Mouse (Mus musculus) intestine, postnatal 0 days (tissue): Measurements from ENCODE around the gene Rreb1. TPM values are rescaled to one million over a fixed set of nuclear protein-coding genes. Genes with fewer than 3 reads are reported as not detected.

Source experiments
- ATAC-seq: fragments of 200-750 bp; cut with Nextera tagmentation; 2 replicates; pipeline ENCODE4 v1.8.0; 2017; ENCODE audit warnings: mild to moderate bottlenecking, moderate TSS enrichment, moderate library complexity
- H3K27ac ChIP-seq: fragments of 300-500 bp; sonication (generic); 2 replicates; pipeline ENCODE4 v1.5.1; 2014; ENCODE audit warnings: mild to moderate bottlenecking, low read depth, low read length, moderate library complexity
- H3K27me3 ChIP-seq: fragments of 300-500 bp; sonication (generic); replicated peaks from 2 replicates; pipeline ENCODE4 v1.6.1; 2014; ENCODE audit warnings: low read length, mixed read lengths; ENCODE audit not compliant: control insufficient read depth, insufficient read depth
- H3K36me3 ChIP-seq: fragments of 300-500 bp; sonication (generic); 2 replicates; pipeline ENCODE4 v1.6.1; 2014; ENCODE audit warnings: mild to moderate bottlenecking, moderate library complexity; ENCODE audit not compliant: control insufficient read depth, insufficient read depth
- H3K4me1 ChIP-seq: fragments of 300-500 bp; sonication (generic); replicated peaks from 2 replicates; pipeline ENCODE4 v1.6.1; 2014; ENCODE audit warnings: antibody characterized with exemption, low read length, mixed read lengths; ENCODE audit not compliant: control insufficient read depth, insufficient read depth
- H3K4me2 ChIP-seq: fragments of 300-500 bp; sonication (generic); replicated peaks from 2 replicates; pipeline ENCODE4 v1.6.1; 2014; ENCODE audit warnings: low read depth, mild to moderate bottlenecking, moderate library complexity
- H3K4me3 ChIP-seq: fragments of 300-500 bp; sonication (generic); 2 replicates; pipeline ENCODE4 v1.5.1; 2014; ENCODE audit warnings: low read depth, low read length
- H3K9ac ChIP-seq: fragments of 300-500 bp; sonication (generic); 2 replicates; pipeline ENCODE4 v1.6.1; 2014; ENCODE audit warnings: mild to moderate bottlenecking, low read depth, low read length
- H3K9me3 ChIP-seq: fragments of 300-500 bp; sonication (generic); 2 replicates; pipeline ENCODE4 v1.6.1; 2016; ENCODE audit warnings: mixed run types; ENCODE audit not compliant: control insufficient read depth
- CTCF ChIP-seq: sonication (generic); IDR thresholded peaks from 2 replicates; pipeline ENCODE4 v1.5.1; 2016; ENCODE audit warnings: low read depth, mild to moderate bottlenecking, control low read depth, antibody characterized with exemption, moderate library complexity
- WGBS: fragments of 180-500 bp; shearing (Covaris S2); extraction: QIAGEN DNeasy Blood & Tissue Kit; methylation state at CpG from one replicate; pipeline ENCODE4 v1.1.7; 2014; 5-methylcytosine and 5-hydroxymethylcytosine counted together
- polyA plus RNA-seq: library from polyadenylated mRNA; unstranded; fragments of >200 nt; fragmentation: Nextera tagmentation; extraction: Ambion mirVana; gene quantifications from 2 replicates; pipeline ENCODE4 v1.2.1, GENCODE M21; 2015

The Rreb1 gene
- polyA plus RNA-seq, 1 experiment from 2014 or later = 10.6 TPM

DNA sequence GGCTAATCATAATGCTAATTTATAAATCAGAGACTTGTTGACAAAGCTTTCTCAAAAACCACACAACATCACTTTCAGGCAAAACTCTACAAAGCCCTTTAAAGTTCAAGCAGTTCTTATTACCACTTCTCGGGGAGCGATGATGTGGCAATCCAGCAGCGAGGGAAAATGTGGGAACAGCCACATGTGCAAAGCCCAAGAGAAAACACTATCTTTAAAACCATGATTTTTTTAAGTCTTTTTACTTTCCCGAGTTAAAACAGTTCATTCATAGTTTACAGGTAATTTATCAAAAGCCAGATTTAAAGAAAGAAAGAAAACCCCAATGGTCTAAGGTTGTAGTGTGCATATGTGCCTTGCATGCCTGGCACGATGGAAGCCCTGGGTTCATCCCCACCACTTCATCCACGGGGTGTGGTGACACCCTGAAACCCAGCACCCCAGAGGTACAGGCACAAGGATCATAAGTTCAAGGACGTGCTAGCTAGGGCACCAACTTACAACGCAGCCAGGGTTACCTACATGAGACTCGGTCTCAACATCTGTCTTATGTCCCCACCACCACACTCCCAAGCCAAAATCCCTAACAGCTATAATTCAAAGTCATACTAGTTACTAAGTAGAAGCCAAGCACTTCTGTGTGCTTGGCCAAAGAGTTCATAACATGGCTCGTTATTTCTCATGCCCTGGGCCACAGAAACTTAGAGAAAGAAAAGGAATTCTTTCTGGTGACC is 214.6 kb downstream of the Rreb1 start:
- no peak overlapping the region for H3K27ac ChIP-seq
- 6% methylated on average over 10 of the region's 10 CpGs for WGBS
- TF ChIP-seq CTCF = no peak

DNA sequence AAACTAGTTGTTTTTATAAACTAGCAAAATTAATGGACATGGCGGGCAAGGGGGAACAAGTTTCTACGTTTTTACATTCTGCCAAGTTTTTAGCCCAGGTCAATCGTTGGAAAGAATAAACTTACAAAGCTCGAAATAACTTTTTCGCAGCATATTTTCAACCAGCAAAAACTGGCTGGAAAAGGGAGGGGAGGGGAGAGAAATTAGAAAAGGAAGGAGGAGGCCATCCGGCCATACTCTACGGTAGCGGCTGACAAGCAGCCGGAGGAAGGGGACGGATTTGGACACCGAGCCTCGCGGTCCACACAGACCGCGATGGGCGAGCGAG is 215.1 kb downstream of the Rreb1 start:
- Histone ChIP-seq H3K27ac (peak overlapping the region; percentile 90), H3K9ac (peak overlapping the region; percentile 99), H3K4me3 (peak overlapping the region; percentile 100), H3K4me2 (peak overlapping the region; percentile 75), H3K9me3 (no peaks in the 10 kb centered on the region), H3K27me3 (no peaks in the 10 kb centered on the region), H3K36me3 (peaks cover 20% of the 10 kb centered on the region), H3K4me1 (0 out of 2 replicates have a peak, but pooled peaks cover 7% of the 10 kb centered on the region)
- TF ChIP-seq CTCF = no peak
- WGBS = 1% methylated on average over 17 of the region's 17 CpGs
- no peak for ATAC-seq

More for the DNA sequence above, 214.6 kb downstream of the Rreb1 start:
- H3K9ac ChIP-seq = peak overlapping the region; percentile 99
- peaks cover 24% of the 10 kb centered on the region for H3K36me3 ChIP-seq
- H3K4me3 ChIP-seq = peak overlapping the region; percentile 100
- H3K4me2 ChIP-seq = peak overlapping the region; percentile 75
- H3K9me3 ChIP-seq = no peaks in the 10 kb centered on the region
- 0 out of 2 replicates have a peak, but pooled peaks cover 7% of the 10 kb centered on the region for H3K4me1 ChIP-seq
- no peaks in the 10 kb centered on the region for H3K27me3 ChIP-seq
- no peak for ATAC-seq

DNA sequence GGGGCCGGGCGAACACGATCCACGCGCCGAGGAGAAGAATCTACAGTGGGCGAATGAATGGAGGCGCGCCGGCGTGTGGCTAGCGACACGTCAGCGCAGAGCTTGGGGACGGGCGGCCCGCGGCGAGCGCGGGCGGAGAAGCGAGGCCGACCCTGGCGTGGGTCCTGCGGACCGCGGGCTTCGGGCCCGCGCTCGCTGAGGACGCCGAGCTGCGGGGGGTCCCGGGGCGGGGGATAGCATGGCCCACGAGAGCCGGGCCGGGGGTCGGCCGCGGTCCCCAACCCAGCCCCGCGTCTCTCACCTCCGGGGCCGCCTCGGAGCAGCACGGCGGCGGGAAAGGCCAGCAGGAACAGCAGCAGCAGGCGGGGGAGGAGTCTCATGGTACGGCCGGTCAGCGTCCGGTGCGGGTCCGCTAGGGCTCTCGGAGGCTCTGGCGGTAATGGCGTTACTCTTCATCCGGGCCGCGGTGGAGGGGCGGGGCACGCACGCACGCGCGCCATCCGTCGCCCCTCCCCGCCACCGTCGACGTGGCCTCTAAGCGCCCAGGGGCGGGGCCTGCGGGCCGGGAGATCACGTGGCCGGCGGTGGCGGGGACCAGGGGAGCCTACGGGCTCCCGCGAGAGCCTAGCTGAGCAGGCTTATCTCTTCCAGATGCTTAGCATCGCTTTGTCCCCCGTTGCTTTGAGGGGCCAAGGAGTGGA is 215.7 kb downstream of the Rreb1 start, which contains the start of gene Ssr1:
Ssr1 (minus strand) TSS at position 514 of the 701 bp plus-strand sequence.
- under 1% methylated on average over 63 of the region's 89 CpGs for WGBS
- peak within 1 kb of the TSS; percentile 90 for H3K27ac ChIP-seq

DNA sequence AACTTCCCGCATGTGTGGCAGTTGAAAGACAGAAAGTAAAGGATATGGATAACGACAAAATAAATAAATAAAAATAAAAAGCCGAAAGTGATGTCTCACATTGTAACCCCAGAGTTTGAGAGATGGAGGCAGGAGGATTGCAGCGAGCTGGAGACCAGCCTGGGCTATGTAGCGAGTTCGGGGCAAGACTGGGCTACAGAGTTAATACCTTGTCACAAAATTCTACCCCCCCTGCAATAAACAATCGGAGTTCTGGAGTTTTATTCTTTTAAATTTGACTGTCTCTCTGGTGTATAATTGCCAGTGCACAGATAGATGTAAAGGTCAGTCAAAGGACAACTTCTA is 216.2 kb downstream of the Rreb1 start:
- ATAC-seq = peak; percentile 10; the same call in 1 of the 2 replicates
- 13% methylated on average over 7 of the region's 7 CpGs for WGBS
- Histone ChIP-seq H3K4me1 (0 out of 2 replicates have a peak, but pooled peaks cover 7% of the 10 kb centered on the region), H3K36me3 (peaks cover 10% of the 10 kb centered on the region), H3K9me3 (no peaks in the 10 kb centered on the region), H3K27ac (no peak overlapping the region), H3K9ac (peak overlapping the region; percentile 99; the same call in 1 of the 2 replicates), H3K4me2 (peak overlapping the region; percentile 75), H3K27me3 (no peaks in the 10 kb centered on the region), H3K4me3 (peak overlapping the region; percentile 100)
- TF ChIP-seq CTCF = no peak

More for the DNA sequence above, 215.7 kb downstream of the Rreb1 start, which contains the start of gene Ssr1:
- Histone ChIP-seq H3K9me3 (no peaks in the 10 kb centered on the region), H3K9ac (peak within 1 kb of the TSS; percentile 99), H3K4me3 (peak within 1 kb of the TSS; percentile 100), H3K27me3 (no peaks in the 10 kb centered on the region), H3K4me1 (0 out of 2 replicates have a peak, but pooled peaks cover 7% of the 10 kb centered on the region), H3K36me3 (peaks cover 15% of the 10 kb centered on the region), H3K4me2 (peak within 1 kb of the TSS; percentile 75)
- no peak for TF ChIP-seq CTCF
- ATAC-seq = peak; percentile 98

DNA sequence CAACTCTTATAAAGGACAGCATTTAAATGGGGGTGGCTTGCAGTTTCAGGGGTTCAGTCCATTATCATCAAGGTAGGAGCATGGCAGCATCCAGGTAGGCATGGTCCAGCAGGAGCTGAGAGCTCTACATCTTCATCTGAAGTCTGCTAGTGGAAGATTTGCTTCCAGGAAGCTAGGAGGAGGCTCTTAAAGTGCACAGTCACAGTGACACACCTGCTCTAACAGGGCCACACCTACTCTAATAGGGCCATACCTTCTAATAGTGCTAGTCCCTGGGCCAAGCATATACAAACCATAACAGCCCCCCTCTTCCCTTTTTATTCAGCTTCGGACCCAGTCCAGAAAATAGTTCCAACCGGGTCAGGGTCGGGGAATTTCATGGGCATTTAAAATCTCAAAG is 221.5 kb downstream of the Rreb1 start:
- H3K4me3 ChIP-seq = no peak overlapping the region
- no peaks in the 10 kb centered on the region for H3K9me3 ChIP-seq
- no peaks in the 10 kb centered on the region for H3K4me1 ChIP-seq
- H3K36me3 ChIP-seq = no peaks in the 10 kb centered on the region
- no peak overlapping the region for H3K9ac ChIP-seq
- 73% methylated on average over 3 of the region's 3 CpGs for WGBS
- no peak overlapping the region for H3K4me2 ChIP-seq
- ATAC-seq = no peak
- H3K27ac ChIP-seq = no peak overlapping the region
- no peaks in the 10 kb centered on the region for H3K27me3 ChIP-seq
- TF ChIP-seq CTCF = no peak

Other genes with a start within 250 kb of the Rreb1 start
- gene Ssr1, start 215.8 kb downstream of the Rreb1 start, polyA plus RNA-seq = 76.2 and 77.9 TPM in 2 replicates